Mouse (Mus musculus) liver, embryonic 14.5 days (tissue): ENCODE measurements around the gene Cpne4.

Source experiments
- CTCF ChIP-seq: IDR thresholded peaks from 2 replicates; pipeline ENCODE4 v1.5.1; 2016; ENCODE audit warnings: antibody characterized with exemption, low read depth, control low read depth
- EP300 ChIP-seq: IDR thresholded peaks from 2 replicates; pipeline ENCODE4 v1.6.1; 2016; ENCODE audit warnings: antibody characterized with exemption, low read depth

DNA sequence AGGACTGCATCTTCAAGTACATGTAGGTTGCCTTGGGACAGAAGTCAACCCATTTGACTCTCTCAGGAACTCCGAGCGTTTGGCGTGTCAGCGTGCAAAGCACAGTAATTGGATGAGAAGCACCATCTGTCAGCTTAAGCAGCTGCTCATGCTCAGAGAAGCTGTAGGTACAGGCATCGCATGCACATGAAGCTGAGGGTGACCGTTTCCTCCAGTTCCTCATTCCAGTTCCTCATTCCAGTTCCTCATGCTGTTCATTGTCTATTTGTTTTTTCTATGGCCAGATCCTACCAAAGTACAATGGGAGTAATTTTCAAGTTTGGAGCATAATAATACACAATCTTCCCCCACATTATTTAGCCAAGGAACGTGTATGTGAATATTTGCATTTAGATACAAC lies 425.7 kb downstream of the Cpne4 start:
- TF ChIP-seq CTCF (no peak), EP300 (no peak)
